Mouse (Mus musculus) left cerebral cortex, postnatal 36 days (tissue): ENCODE measurements at regions not wholly inside any gene's neighbourhood (a gene's known extent, or its start where the extent isn't known, plus 50 kb on each side); places are given as distances from the start of the nearest gene placed in this dataset.
A peak's percentile ranks its signal among the peaks of the same experiment; 100 is the strongest.

Experiments
- DNase-seq, 2 experiments: peaks; one replicate each; pipeline ENCODE4 v3.0.0; 2021 to 2022; ENCODE audit warnings: low spot score in 2 of 2, mixed read lengths in 1 of 2
- intact Hi-C: fragments of 180-260 bp; cut with DNase I; formaldehyde crosslinking; loops from one replicate; pipeline ENCODE4 v1.15.1; 2025

DNA sequence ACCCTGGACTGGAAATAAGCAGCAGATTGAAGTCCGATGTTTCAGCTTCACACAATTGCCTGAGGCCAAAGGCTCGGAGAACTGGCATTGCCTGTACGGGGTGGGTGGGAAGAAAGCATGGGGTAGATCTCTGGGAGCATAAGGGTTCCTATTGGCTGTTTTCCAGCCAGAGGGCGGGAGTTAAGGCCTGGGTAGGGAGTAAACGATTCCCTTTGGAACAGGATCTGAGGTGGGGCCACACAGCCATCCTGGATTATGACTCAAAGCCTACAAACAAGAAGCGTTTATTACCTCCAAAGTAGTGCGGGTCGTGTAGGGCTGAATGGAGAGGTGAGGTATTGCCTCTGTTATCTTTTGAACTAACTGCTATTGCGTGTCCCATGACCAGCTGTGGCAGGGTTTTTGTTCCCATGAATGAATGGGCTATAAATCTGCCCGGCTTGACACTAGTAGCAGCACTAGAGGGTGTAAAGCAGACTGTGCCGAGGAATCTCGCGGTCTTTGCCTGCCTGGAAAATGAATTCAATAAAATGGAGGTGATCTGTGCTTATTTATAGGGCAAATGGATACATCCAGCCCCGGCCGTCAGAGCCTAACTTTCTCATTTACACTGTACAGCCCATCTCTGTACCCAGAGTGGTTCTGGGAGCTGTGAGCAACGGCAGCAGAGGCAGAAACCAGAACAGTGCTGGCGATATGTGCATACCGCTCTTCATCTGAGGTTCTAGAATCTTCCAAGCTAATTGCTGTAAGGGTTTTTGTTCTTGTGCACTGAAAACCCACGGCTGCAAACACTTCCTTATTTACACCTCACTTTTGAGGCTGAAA lies 214.3 kb upstream of the Zfp507 start:
- intact Hi-C loops: no loop called here
- no peak for DNase-seq

DNA sequence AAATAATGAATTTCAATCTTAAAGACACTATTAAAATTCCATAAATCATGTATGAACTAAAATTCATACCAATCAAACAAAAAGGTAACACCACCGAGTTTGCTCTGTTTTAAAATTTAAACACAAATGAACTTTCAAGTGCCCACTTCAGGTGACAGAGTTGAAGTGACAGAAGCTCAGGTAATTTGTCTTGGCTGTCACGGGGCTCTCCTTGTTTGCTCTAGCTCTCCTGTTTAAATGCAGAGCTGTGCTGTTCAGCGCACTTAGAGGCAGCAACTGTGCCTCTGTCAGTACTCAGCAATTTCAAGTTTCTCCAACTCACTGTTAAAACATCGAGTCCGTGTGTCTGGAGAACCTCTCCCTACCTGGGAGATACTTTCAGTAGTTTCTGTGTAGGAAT lies 193.8 kb upstream of the Zfp507 start:
- no peak for DNase-seq
- intact Hi-C loops: no loop called here

GRCm38 (mm10) chr7:35992511-35992910 lies 189.7 kb upstream of the Zfp507 start:
- intact Hi-C loops: no loop called here
- no peak for DNase-seq

GRCm38 (mm10) chr7:35991141-35991540 lies 188.3 kb upstream of the Zfp507 start:
- no peak for DNase-seq
- intact Hi-C loops: no loop called here

- intact Hi-C loops: no loop called here
- DNase-seq: no peak
These were observed 186.7 kb upstream of the Zfp507 start for GRCm38 (mm10) chr7:35989456-35989855.

- no peak for DNase-seq
- intact Hi-C loops: no loop called here
These were observed 185.8 kb upstream of the Zfp507 start for GRCm38 (mm10) chr7:35988449-35989109.

DNA sequence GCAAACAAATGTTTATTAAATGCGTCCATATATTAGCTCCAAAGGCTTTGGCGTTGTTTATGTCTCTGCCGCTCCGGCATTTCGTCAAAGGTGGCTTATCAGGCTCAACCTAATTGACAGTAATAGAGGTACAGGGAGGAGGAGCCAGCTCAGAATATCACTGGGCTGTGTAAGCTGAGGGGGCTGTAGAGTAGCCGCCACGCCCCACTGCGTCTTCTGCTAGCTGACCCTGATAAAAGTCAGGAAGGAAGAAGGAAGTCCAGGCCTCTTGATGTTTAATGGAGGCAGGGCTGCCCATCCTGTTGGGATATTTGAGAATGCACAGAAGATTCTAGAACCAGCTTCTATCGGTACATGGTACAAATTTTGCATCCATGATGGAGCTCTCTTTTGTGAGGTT lies 175.2 kb upstream of the Zfp507 start:
- DNase-seq: no peak
- intact Hi-C loops: no loop called here

DNA sequence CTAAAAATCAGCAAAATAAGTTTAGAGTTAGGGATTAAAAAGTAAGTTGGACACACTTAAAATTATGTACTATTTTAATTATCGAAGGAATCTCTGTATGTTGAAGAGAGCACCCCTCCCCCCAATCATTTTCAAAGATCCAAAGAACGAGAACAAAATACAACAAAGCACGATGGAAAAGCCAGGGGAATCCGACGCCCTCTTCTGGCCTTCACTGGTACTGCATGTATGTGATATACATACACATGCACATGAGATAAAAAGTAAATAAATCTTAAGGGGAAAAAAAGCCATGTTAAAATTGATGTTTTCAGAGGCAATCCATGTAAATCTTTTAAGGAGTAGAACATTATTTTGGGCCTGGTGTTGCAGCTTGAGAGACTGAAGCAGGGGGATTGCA lies 155.9 kb upstream of the Zfp507 start:
- intact Hi-C loops: no loop called here
- no peak for DNase-seq

GRCm38 (mm10) chr7:35958052-35958451 lies 155.2 kb upstream of the Zfp507 start:
- intact Hi-C loops: no loop called here
- DNase-seq: no peak

DNA sequence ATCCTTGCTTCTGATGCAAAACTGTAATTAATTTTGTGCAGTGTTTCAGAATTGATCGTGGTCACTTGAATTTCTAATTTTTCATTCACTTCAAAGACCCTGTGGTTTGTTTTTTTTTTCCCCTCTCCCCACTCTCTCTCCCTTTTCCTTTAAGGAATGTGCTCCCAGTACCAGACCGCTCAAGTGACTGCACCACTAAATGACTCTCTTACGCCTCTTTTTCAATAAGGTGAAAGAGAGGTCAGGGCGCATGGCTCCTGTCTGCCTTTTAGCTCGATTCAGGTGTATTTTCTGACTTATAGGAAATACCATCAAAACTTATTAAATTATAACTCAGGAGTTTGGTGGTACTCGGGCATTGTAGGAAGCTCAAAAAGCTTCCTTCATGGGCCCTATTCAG lies 146.0 kb upstream of the Zfp507 start:
- no peak for DNase-seq
- intact Hi-C loops: no loop called here

DNA sequence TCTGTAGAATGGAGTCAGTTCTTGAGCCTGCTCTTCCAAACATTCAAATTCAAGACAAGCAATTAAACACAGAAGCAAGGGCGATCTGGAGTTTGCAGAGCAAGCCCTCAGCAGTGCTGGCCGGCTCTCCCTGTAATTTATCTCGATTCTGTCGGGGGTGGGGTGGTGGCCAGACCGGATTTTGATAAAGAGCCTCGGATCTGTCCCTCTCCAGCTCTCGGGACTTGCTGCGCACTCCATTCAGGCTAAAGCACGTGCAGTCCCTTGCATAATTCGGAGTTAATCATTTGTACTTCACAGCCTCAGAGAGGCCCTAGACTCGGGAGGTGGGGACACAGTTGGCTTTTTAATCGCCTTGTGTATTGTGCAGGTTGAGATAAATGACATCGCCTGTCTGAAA lies 145.6 kb upstream of the Zfp507 start:
- DNase-seq: no peak
- intact Hi-C loops: no loop called here

- intact Hi-C loops: no loop called here
- no peak for DNase-seq
These were observed 138.3 kb upstream of the Zfp507 start for GRCm38 (mm10) chr7:35941086-35941485.

GRCm38 (mm10) chr7:35938123-35938869 lies 135.5 kb upstream of the Zfp507 start:
- intact Hi-C loops: no loop called here
- DNase-seq: no peak

GRCm38 (mm10) chr7:35926749-35927148 lies 123.9 kb upstream of the Zfp507 start:
- DNase-seq: no peak

GRCm38 (mm10) chr7:35922582-35922981 lies 119.8 kb upstream of the Zfp507 start:
- intact Hi-C loops: no loop called here
- DNase-seq: no peak

More at GRCm38 (mm10) chr7:35926749-35927148, 123.9 kb upstream of the Zfp507 start:
- intact Hi-C loops: no loop called here

DNA sequence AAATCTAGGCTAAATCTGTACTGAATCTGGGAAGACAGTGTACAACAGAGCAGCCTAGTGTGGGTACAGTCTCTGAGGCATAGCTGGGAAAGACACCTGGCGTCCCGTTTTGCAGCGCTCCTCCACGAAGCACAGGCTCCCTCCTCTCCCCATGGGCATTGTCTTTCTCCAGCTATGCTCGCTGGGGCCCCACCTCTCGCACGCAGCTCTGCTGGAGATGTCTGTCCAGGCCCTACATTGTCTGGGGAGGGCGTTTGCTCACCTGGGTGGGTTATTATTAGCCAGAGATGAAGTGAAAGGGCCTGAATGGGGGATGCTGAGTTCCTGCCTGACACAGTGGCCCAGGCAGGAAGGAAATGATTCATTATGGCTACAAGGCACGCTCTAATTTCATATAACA lies 118.1 kb upstream of the Zfp507 start:
- intact Hi-C loops: no loop called here
- no peak for DNase-seq

DNA sequence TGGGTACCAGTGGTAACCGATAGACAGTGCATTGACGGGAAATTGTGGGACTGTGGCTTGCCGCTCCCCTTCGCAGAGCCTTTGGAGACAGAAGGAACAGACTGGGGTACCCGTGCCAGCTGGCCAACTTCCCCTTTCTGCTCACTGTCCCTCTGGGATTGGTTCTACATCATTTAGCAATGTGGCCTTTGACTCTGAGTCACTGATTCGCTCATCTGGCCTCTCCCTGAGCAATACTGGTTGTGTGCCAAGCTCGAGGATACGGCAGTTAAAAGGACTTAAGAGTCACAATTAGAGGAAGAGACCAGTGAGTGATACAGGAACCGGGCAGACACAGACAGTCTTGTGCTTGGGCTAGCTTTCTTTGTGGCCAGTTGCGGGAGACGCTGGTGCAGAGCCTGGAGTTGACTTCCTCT lies 117.4 kb upstream of the Zfp507 start:
- intact Hi-C loops: no loop called here
- DNase-seq: no peak

GRCm38 (mm10) chr7:35910109-35910706 lies 107.4 kb upstream of the Zfp507 start:
- no peak for DNase-seq
- intact Hi-C loops: no loop called here

- DNase-seq: peak; percentile 64 to 68
- intact Hi-C loops: loop anchor here (2.0 to 10.0 kb wide), 4 partner anchors 170 to 1445 kb away; partner anchors contain the start of gene Tshz3
These were observed 99.2 kb upstream of the Zfp507 start for GRCm38 (mm10) chr7:35901942-35902381.
